Mouse (Mus musculus): Measurements from ENCODE around the gene Cdx2.

DNA sequence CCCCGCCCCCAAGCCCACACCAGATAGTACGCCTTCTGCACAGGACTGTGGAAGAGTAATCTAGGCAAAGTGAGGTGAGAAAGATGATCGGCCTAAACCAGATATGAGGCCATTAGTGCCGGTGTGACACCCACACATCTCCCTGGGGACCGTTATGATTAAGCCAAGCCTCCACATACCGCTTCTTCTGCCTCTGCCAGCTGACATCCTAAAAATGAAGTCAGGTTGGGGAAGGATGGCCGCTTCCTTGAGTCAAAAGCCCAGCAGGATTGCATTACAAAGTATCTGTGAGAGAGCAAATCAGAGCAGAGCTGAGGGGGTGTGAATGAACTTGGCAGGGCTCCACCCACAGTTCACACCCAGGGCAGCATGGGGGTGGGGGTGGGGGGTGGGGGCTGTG is 25.6 kb upstream of the Cdx2 start:
- TF ChIP-seq CTCF (IDR thresholded peaks at IDR 0.05; ENCODE audit: low read depth): no peak
- no peak for TF ChIP-seq EP300 (IDR thresholded peaks at IDR 0.05; ENCODE audit: low read depth)
